Mouse (Mus musculus) adrenal gland, postnatal 36 days (tissue): Measurements from ENCODE around the gene Rasef. TPM values are rescaled to one million over a fixed set of nuclear protein-coding genes. Genes with fewer than 3 reads are reported as not detected.

ENCODE experiments used
- total RNA-seq, 2 experiments: library from RNA; stranded (reverse); gene quantifications; 2 replicates each; pipeline ENCODE4 v1.2.3; 2021

Gene Rasef
- total RNA-seq, 2 experiments from 2014 or later: not detected

Other genes with a start within 250 kb of the Rasef start
- gene Gm11238, start 183.1 kb downstream of the Rasef start, total RNA-seq: not detected
- not detected for gene Gm11237, start 168.0 kb downstream of the Rasef start, total RNA-seq
- gene Gm11236, start 152.9 kb downstream of the Rasef start, total RNA-seq: not detected
- not detected for gene Gm11239, start 122.6 kb downstream of the Rasef start, total RNA-seq
- not detected for gene Gm428, start 107.5 kb downstream of the Rasef start, total RNA-seq
- not detected for gene Gm11758, start 85.3 kb upstream of the Rasef start, total RNA-seq
- gene Gm11757, start 100.1 kb upstream of the Rasef start, total RNA-seq: not detected
- not detected for gene Gm13871, start 115.0 kb upstream of the Rasef start, total RNA-seq
- gene Gm11756, start 129.8 kb upstream of the Rasef start, total RNA-seq: not detected
- gene 2310002L09Rik, start 159.9 kb upstream of the Rasef start, total RNA-seq: not detected
- gene Frmd3, start 222.4 kb upstream of the Rasef start, total RNA-seq: under 1 TPM; 0.23 to 0.36 TPM